Mouse (Mus musculus): ENCODE measurements at regions not wholly inside any gene's neighbourhood (a gene's known extent, or its start where the extent isn't known, plus 50 kb on each side); places are given as distances from the start of the nearest gene placed in this dataset.

DNA sequence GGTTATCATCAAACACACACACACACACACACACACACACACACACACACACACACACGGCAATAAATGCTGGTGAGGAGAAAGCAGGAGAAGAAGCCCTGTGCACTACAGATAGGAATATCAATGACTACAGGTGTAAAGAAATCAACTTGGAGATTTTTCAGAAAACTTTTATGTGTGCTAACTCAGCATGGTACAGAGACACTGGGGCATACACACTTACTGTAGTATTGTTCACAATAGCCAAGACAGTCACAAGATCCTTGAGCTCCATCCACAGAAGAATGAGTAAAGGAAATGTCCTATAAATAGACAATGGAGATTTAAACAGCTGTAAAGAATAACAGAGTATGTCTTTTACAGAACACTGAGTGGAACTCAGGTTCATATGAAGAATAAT lies 182.4 kb downstream of the Tm2d1 start:
- no peak for DNase-seq (ENCODE audit: low spot score)

DNA sequence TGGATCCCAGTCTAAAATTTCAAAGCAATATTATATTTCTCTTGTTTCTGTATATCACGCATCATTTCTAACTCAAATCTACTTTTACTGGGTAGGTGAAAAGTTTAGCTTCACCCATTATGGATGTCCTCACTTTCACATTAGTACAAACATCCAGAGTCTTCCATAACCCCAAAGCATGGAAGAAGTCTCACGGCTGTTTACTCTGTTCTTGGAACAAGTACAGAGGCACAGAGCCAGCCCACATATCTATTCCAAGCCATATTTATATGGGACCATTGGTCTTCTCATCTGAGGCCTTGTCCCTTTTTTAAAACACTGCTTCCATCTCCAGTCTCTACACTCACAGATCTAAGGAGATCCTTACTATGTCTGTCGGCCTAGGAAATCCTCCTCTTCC lies 192.8 kb downstream of the Tm2d1 start:
- no peak for DNase-seq (ENCODE audit: low spot score)

DNA sequence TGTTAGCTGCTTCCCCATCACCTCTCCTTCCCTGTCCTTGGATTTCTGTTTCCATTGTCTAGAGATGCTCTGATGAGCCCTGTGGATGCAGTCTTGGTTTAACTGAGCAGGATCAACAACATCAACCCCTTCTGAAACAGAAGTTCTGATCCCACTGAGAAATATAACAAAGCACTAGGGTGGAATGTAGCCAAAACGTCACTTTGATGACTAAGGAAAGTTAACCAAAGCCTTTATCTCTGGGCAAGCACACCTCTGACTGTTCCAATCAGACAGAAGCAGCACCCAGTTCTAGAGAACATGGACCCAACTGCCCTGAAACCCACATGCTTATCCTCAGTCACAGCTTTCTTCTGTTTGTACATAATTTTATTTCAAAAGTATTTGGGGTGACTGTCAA lies 193.2 kb downstream of the Tm2d1 start:
- no peak for DNase-seq (ENCODE audit: low spot score)

DNA sequence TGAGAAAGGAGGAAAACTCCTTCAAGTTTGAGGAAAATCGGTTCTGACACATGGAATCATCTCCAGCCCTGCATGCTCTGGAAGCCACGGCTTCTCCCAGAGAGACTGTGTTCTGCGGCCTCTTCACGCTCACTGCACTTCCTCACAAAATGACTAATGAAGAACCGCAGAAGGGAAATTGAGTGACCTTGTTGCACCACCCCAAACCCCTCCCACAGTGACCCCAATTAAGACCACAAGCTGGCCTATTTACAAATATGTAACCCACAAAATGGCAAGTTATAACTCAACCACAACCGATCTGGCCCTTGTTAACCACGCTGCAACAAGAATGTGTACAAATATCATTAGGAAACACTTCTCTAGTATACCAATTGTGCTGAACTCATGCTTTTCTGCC lies 194.2 kb downstream of the Tm2d1 start:
- DNase-seq (ENCODE audit: low spot score): no peak

DNA sequence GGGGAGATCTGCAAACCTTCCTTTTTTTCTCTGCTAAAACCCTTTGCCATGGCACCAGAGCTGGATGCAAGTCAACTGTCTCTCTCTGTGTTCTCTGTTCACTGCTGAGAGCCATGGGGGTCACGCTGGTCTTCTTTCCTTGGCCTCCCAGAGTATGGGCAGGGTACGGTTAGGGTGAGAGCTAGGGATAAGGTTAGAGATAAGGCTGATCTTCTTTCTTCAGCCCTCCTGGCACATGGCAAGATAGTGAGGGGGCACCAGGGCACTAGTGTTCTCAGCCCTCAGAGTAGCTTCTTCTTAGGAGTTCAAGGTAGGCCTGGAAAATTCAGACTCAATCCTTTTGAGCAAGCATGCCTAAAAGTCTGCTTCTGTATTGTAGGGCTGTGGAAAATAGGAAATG lies 196.1 kb downstream of the Tm2d1 start:
- DNase-seq (ENCODE audit: low spot score): no peak

DNA sequence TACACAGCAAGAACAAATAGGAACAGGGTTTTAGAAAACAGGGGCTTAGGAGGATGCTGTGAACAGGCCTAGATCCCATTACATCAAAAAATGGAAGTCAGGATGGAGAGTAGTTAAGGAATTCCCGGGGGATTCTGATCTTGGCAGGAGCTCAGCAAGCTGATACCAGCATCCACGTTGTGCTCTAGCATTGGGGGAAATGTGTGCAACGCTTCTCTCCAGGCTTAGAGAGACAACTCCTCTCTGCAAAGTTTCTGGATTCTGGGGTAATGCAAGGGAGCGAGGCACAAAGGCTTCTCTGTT lies 201.1 kb downstream of the Tm2d1 start:
- DNase-seq (ENCODE audit: low spot score): no peak

DNA sequence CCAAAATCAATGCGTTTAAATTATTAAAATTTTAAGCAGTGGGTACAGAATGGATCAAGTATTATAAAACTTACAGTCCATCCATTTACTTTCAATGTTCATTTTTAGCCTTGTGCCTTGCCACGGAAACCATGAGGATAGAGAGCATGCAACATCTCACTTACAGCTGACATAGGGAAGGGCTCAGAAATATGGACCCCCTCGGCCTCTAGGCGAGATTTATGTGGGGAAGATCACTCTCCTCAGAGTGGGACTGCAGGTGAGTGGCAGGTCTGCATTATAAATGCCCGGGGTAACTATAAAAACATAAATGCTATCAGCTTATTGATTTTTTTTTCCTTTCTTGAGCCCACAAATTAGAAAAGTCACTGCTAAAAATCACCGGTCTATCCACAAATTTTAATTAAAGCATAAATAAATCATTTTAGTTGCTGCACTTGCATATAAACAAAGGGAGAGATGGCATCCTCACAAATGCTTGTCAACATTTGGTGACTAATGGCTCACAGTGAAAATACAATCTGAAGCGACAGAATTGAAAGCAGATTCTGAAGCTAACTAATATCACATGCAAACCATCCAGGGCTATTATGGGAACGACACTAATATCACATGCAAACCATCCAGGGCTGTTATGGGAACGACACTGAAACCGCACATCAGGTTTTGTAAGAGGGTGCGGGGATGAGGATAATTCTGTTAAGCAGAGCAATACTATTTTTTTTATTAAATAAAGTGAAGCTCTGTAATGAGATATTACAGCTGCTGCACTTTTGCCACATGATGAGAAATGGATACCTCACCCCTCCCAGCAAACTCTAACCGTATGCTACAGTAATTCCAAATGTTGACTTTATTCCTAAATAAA lies 201.7 kb downstream of the Tm2d1 start:
- DNase-seq (ENCODE audit: low spot score): no peak

DNA sequence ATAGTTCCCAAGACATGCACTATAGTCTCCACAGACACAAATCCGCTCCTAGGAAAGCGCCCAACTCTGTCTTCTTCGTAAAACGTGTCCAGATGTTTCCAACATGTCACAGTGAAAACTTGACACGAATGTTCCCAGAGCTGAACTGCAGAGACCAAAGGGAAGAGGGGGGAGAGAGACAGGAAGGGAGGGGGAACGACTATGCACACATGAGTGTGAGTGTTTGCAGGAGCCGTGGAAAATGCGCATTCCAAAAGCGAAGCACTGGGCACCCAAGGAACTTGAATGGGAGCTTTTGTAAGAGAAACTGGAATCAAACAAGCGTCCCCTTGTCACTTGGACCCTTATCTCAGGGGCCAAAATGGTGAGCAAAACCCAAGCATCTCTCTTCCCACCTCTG lies 202.8 kb downstream of the Tm2d1 start:
- DNase-seq (ENCODE audit: low spot score): no peak
